In genomic region chr6:98049551-98049950, GRCm38 (mm10) we compare ENCODE assay signal across 23 mouse cellular contexts.
DNase-seq lines count a peak whose midpoint lies in the region; ATAC-seq and TF ChIP-seq lines count a peak whose summit lies in the region.
"Had no signal": no experiment of that assay in that cellular context is flagged by ENCODE, and none has a peak within 500 bp of the region (broad histone marks: within the 10 kb centered on the region; RNA-seq: fewer than 3 reads in every experiment).

No protein-coding gene starts in this region.

- H3K36me3 ChIP-seq in forebrain, embryonic 12.5 days (replicated peaks), result no peaks in the 10 kb centered on the region
- no peaks in the 10 kb centered on the region for H3K36me3 ChIP-seq in forebrain, embryonic 16.5 days (ENCODE audit: control insufficient read depth, insufficient read depth)
- no peaks in the 10 kb centered on the region for H3K36me3 ChIP-seq in midbrain, embryonic 10.5 days
- no peaks in the 10 kb centered on the region for H3K36me3 ChIP-seq in midbrain, postnatal 0 days (ENCODE audit: insufficient read depth, low read length)
- H3K36me3 ChIP-seq in hindbrain, embryonic 12.5 days, result no peaks in the 10 kb centered on the region
- H3K36me3 ChIP-seq: G1E; heart, embryonic 12.5 days; hindbrain, embryonic 15.5 days; limb, embryonic 13.5 days; liver, embryonic 12.5 days had no signal

- no peaks in the 10 kb centered on the region for H3K9me3 ChIP-seq in forebrain, embryonic 12.5 days
- no peaks in the 10 kb centered on the region for H3K9me3 ChIP-seq in forebrain, embryonic 16.5 days (ENCODE audit: control insufficient read depth, low read length)
- no peaks in the 10 kb centered on the region for H3K9me3 ChIP-seq in midbrain, embryonic 10.5 days (replicated peaks)
- no peaks in the 10 kb centered on the region for H3K9me3 ChIP-seq in midbrain, postnatal 0 days (ENCODE audit: low read length)
- H3K9me3 ChIP-seq in hindbrain, embryonic 12.5 days (replicated peaks), result no peaks in the 10 kb centered on the region
- H3K9me3 ChIP-seq: heart, embryonic 12.5 days; hindbrain, embryonic 15.5 days; limb, embryonic 13.5 days; liver, embryonic 12.5 days had no signal

- no peaks in the 10 kb centered on the region for H3K27me3 ChIP-seq in forebrain, embryonic 12.5 days
- no peaks in the 10 kb centered on the region for H3K27me3 ChIP-seq in forebrain, embryonic 16.5 days (replicated peaks; ENCODE audit: control insufficient read depth, insufficient read depth, low read length)
- H3K27me3 ChIP-seq in midbrain, embryonic 10.5 days (ENCODE audit: low read depth, poor library complexity, severe bottlenecking), result 0 out of 2 replicates have a peak, but pooled peaks cover 6% of the 10 kb centered on the region
- 0 out of 2 replicates have a peak, but pooled peaks cover 3% of the 10 kb centered on the region for H3K27me3 ChIP-seq in midbrain, postnatal 0 days (ENCODE audit: insufficient read depth, low read length)
- peaks cover 8% of the 10 kb centered on the region for H3K27me3 ChIP-seq in hindbrain, embryonic 12.5 days
- H3K27me3 ChIP-seq: CH12.LX; heart, embryonic 12.5 days; limb, embryonic 13.5 days; liver, embryonic 12.5 days had no signal

- 0 out of 2 replicates have a peak, but pooled peaks have one; percentile 59 for ATAC-seq in forebrain, embryonic 12.5 days (ENCODE audit: low FRiP score)
- ATAC-seq in forebrain, embryonic 16.5 days, result no peak
- no peak for ATAC-seq in midbrain, postnatal 0 days (ENCODE audit: low FRiP score)
- peak; percentile 34; the same call in 1 of the 2 replicates for ATAC-seq in hindbrain, embryonic 12.5 days (ENCODE audit: low FRiP score)
- ATAC-seq: liver, embryonic 12.5 days; Patski had no signal

- peak; percentile 20 for DNase-seq in midbrain, embryonic 10.5 days (ENCODE audit: low spot score)
- DNase-seq in midbrain, postnatal 0 days (ENCODE audit: low spot score), result no peak
- DNase-seq in brain, embryonic 14.5 days (ENCODE audit: low read depth), result peak; percentile 26
- no peak for DNase-seq in left cerebral cortex, adult 18-20 months (ENCODE audit: low spot score in 2 of 2)
- DNase-seq: adrenal gland, postnatal 36 days; B cell, adult 2 months; cerebellum, adult 11 months; heart, postnatal 10 days; kidney, adult 9 months; lung, adult 18-20 months; thymus, adult 2 months; thymus, postnatal 4 days had no signal

- H3K4me3 ChIP-seq in forebrain, embryonic 12.5 days (replicated peaks), result no peak overlapping the region
- no peak overlapping the region for H3K4me3 ChIP-seq in forebrain, embryonic 16.5 days (replicated peaks; ENCODE audit: low read length)
- H3K4me3 ChIP-seq in midbrain, embryonic 10.5 days, result no peak overlapping the region
- no peak overlapping the region for H3K4me3 ChIP-seq in midbrain, postnatal 0 days (ENCODE audit: low read depth, low read length)
- no peak overlapping the region for H3K4me3 ChIP-seq in hindbrain, embryonic 12.5 days
- H3K4me3 ChIP-seq: heart, embryonic 12.5 days; hindbrain, embryonic 15.5 days; limb, embryonic 13.5 days; liver, embryonic 12.5 days had no signal

- peaks cover 28% of the 10 kb centered on the region for H3K4me1 ChIP-seq in forebrain, embryonic 12.5 days
- peaks cover 15% of the 10 kb centered on the region for H3K4me1 ChIP-seq in forebrain, embryonic 16.5 days (replicated peaks; ENCODE audit: control insufficient read depth, insufficient read depth, low read length)
- H3K4me1 ChIP-seq in midbrain, embryonic 10.5 days, result peaks cover 38% of the 10 kb centered on the region
- no peaks in the 10 kb centered on the region for H3K4me1 ChIP-seq in midbrain, postnatal 0 days (ENCODE audit: insufficient read depth, low read length)
- H3K4me1 ChIP-seq in hindbrain, embryonic 12.5 days, result peaks cover 26% of the 10 kb centered on the region
- H3K4me1 ChIP-seq: liver, embryonic 12.5 days had no signal

- WGBS in forebrain, embryonic 12.5 days, result 11% methylated on average over 2 of the region's 2 CpGs
- 19% methylated on average over 2 of the region's 2 CpGs for WGBS in forebrain, embryonic 16.5 days
- 58% methylated on average over 2 of the region's 2 CpGs for WGBS in midbrain, embryonic 10.5 days
- 45% methylated on average over 2 of the region's 2 CpGs for WGBS in midbrain, postnatal 0 days
- 35% methylated on average over 2 of the region's 2 CpGs for WGBS in hindbrain, embryonic 12.5 days

- TF ChIP-seq CTCF in midbrain, postnatal 0 days (IDR thresholded peaks at IDR 0.05), result no peak
- TF ChIP-seq CTCF in brain, embryonic 14.5 days (IDR thresholded peaks at IDR 0.05; ENCODE audit: borderline replicate concordance, extremely low read depth, insufficient read depth, insufficient read length), result no peak

- no peak for TF ChIP-seq POLR2A in brain, embryonic 14.5 days (IDR thresholded peaks at IDR 0.05; ENCODE audit: borderline replicate concordance, extremely low read depth, insufficient read depth, insufficient read length, poor library complexity, severe bottlenecking)

- no peak overlapping the region for H3K4me2 ChIP-seq in forebrain, embryonic 12.5 days
- no peak overlapping the region for H3K4me2 ChIP-seq in forebrain, embryonic 16.5 days (ENCODE audit: low read length)
- H3K4me2 ChIP-seq in midbrain, postnatal 0 days (ENCODE audit: low read depth, low read length, poor library complexity, severe bottlenecking), result no peak overlapping the region
- no peak overlapping the region for H3K4me2 ChIP-seq in hindbrain, embryonic 12.5 days (replicated peaks)
- H3K4me2 ChIP-seq: heart, embryonic 12.5 days; hindbrain, embryonic 15.5 days; limb, embryonic 13.5 days; liver, embryonic 12.5 days had no signal

- H3K27ac ChIP-seq in forebrain, embryonic 12.5 days, result peak overlapping the region; percentile 57
- H3K27ac ChIP-seq in forebrain, embryonic 16.5 days (ENCODE audit: low read length), result no peak overlapping the region
- peak overlapping the region; percentile 86 for H3K27ac ChIP-seq in midbrain, embryonic 10.5 days (replicated peaks)
- H3K27ac ChIP-seq in midbrain, postnatal 0 days (ENCODE audit: low read depth, low read length), result no peak overlapping the region
- peak overlapping the region; percentile 74 for H3K27ac ChIP-seq in hindbrain, embryonic 12.5 days
- H3K27ac ChIP-seq: hindbrain, embryonic 15.5 days; limb, embryonic 13.5 days; liver, embryonic 12.5 days; stomach, postnatal 0 days had no signal

- no peak overlapping the region for H3K9ac ChIP-seq in forebrain, embryonic 12.5 days
- no peak overlapping the region for H3K9ac ChIP-seq in forebrain, embryonic 16.5 days (replicated peaks; ENCODE audit: low read depth, low read length)
- no peak overlapping the region for H3K9ac ChIP-seq in midbrain, postnatal 0 days (replicated peaks; ENCODE audit: low read length, poor library complexity, severe bottlenecking)
- no peak overlapping the region for H3K9ac ChIP-seq in hindbrain, embryonic 12.5 days
- H3K9ac ChIP-seq: heart, embryonic 12.5 days; hindbrain, embryonic 15.5 days; limb, embryonic 13.5 days; liver, embryonic 12.5 days had no signal

Comparison
In these comparisons a context has a peak if more than half of its experiments do, and no peak if none do; other contexts are left out.
1. ATAC-seq: peak in forebrain, embryonic 12.5 days (single experiment) and hindbrain, embryonic 12.5 days (single experiment); none in forebrain, embryonic 16.5 days (single experiment) and midbrain, postnatal 0 days (single experiment).
2. H3K27ac ChIP-seq: peak in forebrain, embryonic 12.5 days (single experiment), midbrain, embryonic 10.5 days (single experiment) and hindbrain, embryonic 12.5 days (single experiment); none in forebrain, embryonic 16.5 days (single experiment) and midbrain, postnatal 0 days (single experiment).
3. DNase-seq: peak in midbrain, embryonic 10.5 days (single experiment) and brain, embryonic 14.5 days (single experiment); none in midbrain, postnatal 0 days (single experiment) and left cerebral cortex, adult 18-20 months (0 of 2).